Mouse (Mus musculus): ENCODE results near the gene Olfr434. TPM values are rescaled to one million over a fixed set of nuclear protein-coding genes. Genes with fewer than 3 reads are reported as not detected.
"Not testable (repeated sequence)": the region's sequence is repeated elsewhere in the genome, so short reads cannot be mapped to it uniquely, and the experiment has no call there.

Gene Olfr434
- polyA plus RNA-seq (2015; fragmentation: Nextera tagmentation; extraction: Ambion mirVana), result not detected in 2 replicates

- H3K27me3 ChIP-seq (ENCODE audit: control insufficient read depth, insufficient read depth, low read length); H3K4me2 ChIP-seq (ENCODE audit: low read depth, low read length); H3K36me3 ChIP-seq (ENCODE audit: control insufficient read depth, insufficient read depth); H3K27ac ChIP-seq (ENCODE audit: low read length); H3K4me1 ChIP-seq (ENCODE audit: control insufficient read depth, insufficient read depth, low read length); H3K4me3 ChIP-seq (ENCODE audit: low read length); H3K9me3 ChIP-seq (replicated peaks; ENCODE audit: control insufficient read depth, low read length); ATAC-seq (replicated peaks; ENCODE audit: extremely low read depth, insufficient read depth, low FRiP score); H3K9ac ChIP-seq (ENCODE audit: low read length): not testable (repeated sequence)
Observed at GRCm38 (mm10) chr6:43212873-43213272, at the start of gene Olfr434. Olfr434 (plus strand) TSS chr6:43213021.

- Histone ChIP-seq H3K36me3 (ENCODE audit: control insufficient read depth, insufficient read depth) (no peaks in the 10 kb centered on the region), H3K9ac (ENCODE audit: low read length) (no peak overlapping the region), H3K27ac (ENCODE audit: low read length) (no peak overlapping the region), H3K4me3 (ENCODE audit: low read length) (no peak overlapping the region), H3K9me3 (replicated peaks; ENCODE audit: control insufficient read depth, low read length) (no peaks in the 10 kb centered on the region), H3K4me1 (ENCODE audit: control insufficient read depth, insufficient read depth, low read length) (no peaks in the 10 kb centered on the region), H3K27me3 (ENCODE audit: control insufficient read depth, insufficient read depth, low read length) (no peaks in the 10 kb centered on the region), H3K4me2 (ENCODE audit: low read depth, low read length) (no peak overlapping the region)
- ATAC-seq (replicated peaks; ENCODE audit: extremely low read depth, insufficient read depth, low FRiP score), result no peak
- WGBS, result 88% methylated on average over 4 of the region's 4 CpGs
Observed at GRCm38 (mm10) chr6:43167246-43167645, 45.6 kb upstream of the Olfr434 start.

- H3K9me3 ChIP-seq (replicated peaks; ENCODE audit: control insufficient read depth, low read length), result no peaks in the 10 kb centered on the region
- no peak for ATAC-seq (replicated peaks; ENCODE audit: extremely low read depth, insufficient read depth, low FRiP score)
- no peak within 1 kb of the TSS for H3K27ac ChIP-seq (ENCODE audit: low read length)
- no peaks in the 10 kb centered on the region for H3K36me3 ChIP-seq (ENCODE audit: control insufficient read depth, insufficient read depth)
- no peaks in the 10 kb centered on the region for H3K4me1 ChIP-seq (ENCODE audit: control insufficient read depth, insufficient read depth, low read length)
- WGBS, result 58% methylated on average over 4 of the region's 4 CpGs
- H3K4me2 ChIP-seq (ENCODE audit: low read depth, low read length), result no peak within 1 kb of the TSS
- H3K27me3 ChIP-seq (ENCODE audit: control insufficient read depth, insufficient read depth, low read length), result no peaks in the 10 kb centered on the region
- H3K4me3 ChIP-seq (ENCODE audit: low read length), result no peak within 1 kb of the TSS
- no peak within 1 kb of the TSS for H3K9ac ChIP-seq (ENCODE audit: low read length)
Observed at GRCm38 (mm10) chr6:43171840-43172239, 41.0 kb upstream of the Olfr434 start, which contains the start of gene Olfr13. Olfr13 (plus strand) TSS chr6:43172140.

- H3K36me3 ChIP-seq (ENCODE audit: control insufficient read depth, insufficient read depth), result no peaks in the 10 kb centered on the region
- no peak overlapping the region for H3K4me2 ChIP-seq (ENCODE audit: low read depth, low read length)
- no peak overlapping the region for H3K4me3 ChIP-seq (ENCODE audit: low read length)
- no peaks in the 10 kb centered on the region for H3K4me1 ChIP-seq (ENCODE audit: control insufficient read depth, insufficient read depth, low read length)
- no peaks in the 10 kb centered on the region for H3K9me3 ChIP-seq (replicated peaks; ENCODE audit: control insufficient read depth, low read length)
- no peak overlapping the region for H3K27ac ChIP-seq (ENCODE audit: low read length)
- no peak overlapping the region for H3K9ac ChIP-seq (ENCODE audit: low read length)
- H3K27me3 ChIP-seq (ENCODE audit: control insufficient read depth, insufficient read depth, low read length), result no peaks in the 10 kb centered on the region
- no peak for ATAC-seq (replicated peaks; ENCODE audit: extremely low read depth, insufficient read depth, low FRiP score)
- WGBS, result 66% methylated on average over 1 of the region's 1 CpGs
Observed at GRCm38 (mm10) chr6:43178129-43178528, 34.7 kb upstream of the Olfr434 start.

GRCm38 (mm10) chr6:43178584-43179501 lies 34.0 kb upstream of the Olfr434 start:
- H3K27ac ChIP-seq (ENCODE audit: low read length), result no peak overlapping the region
- no peak overlapping the region for H3K9ac ChIP-seq (ENCODE audit: low read length)
- no peaks in the 10 kb centered on the region for H3K4me1 ChIP-seq (ENCODE audit: control insufficient read depth, insufficient read depth, low read length)
- H3K27me3 ChIP-seq (ENCODE audit: control insufficient read depth, insufficient read depth, low read length), result no peaks in the 10 kb centered on the region
- 57% methylated on average over 6 of the region's 6 CpGs for WGBS
- H3K36me3 ChIP-seq (ENCODE audit: control insufficient read depth, insufficient read depth), result no peaks in the 10 kb centered on the region
- H3K4me3 ChIP-seq (ENCODE audit: low read length), result no peak overlapping the region
- no peak overlapping the region for H3K4me2 ChIP-seq (ENCODE audit: low read depth, low read length)
- H3K9me3 ChIP-seq (replicated peaks; ENCODE audit: control insufficient read depth, low read length), result no peaks in the 10 kb centered on the region
- ATAC-seq (replicated peaks; ENCODE audit: extremely low read depth, insufficient read depth, low FRiP score), result no peak

GRCm38 (mm10) chr6:43190986-43191385 lies 21.8 kb upstream of the Olfr434 start:
- no peak overlapping the region for H3K4me3 ChIP-seq (ENCODE audit: low read length)
- no peaks in the 10 kb centered on the region for H3K36me3 ChIP-seq (ENCODE audit: control insufficient read depth, insufficient read depth)
- no peaks in the 10 kb centered on the region for H3K27me3 ChIP-seq (ENCODE audit: control insufficient read depth, insufficient read depth, low read length)
- H3K4me1 ChIP-seq (ENCODE audit: control insufficient read depth, insufficient read depth, low read length), result no peaks in the 10 kb centered on the region
- 76% methylated on average over 3 of the region's 3 CpGs for WGBS
- no peak overlapping the region for H3K27ac ChIP-seq (ENCODE audit: low read length)
- no peak overlapping the region for H3K4me2 ChIP-seq (ENCODE audit: low read depth, low read length)
- ATAC-seq (replicated peaks; ENCODE audit: extremely low read depth, insufficient read depth, low FRiP score), result no peak
- no peaks in the 10 kb centered on the region for H3K9me3 ChIP-seq (replicated peaks; ENCODE audit: control insufficient read depth, low read length)
- H3K9ac ChIP-seq (ENCODE audit: low read length), result no peak overlapping the region

GRCm38 (mm10) chr6:43196781-43197180 lies 16.0 kb upstream of the Olfr434 start, which contains the start of gene Olfr435:
Olfr435 (plus strand) TSS chr6:43197146.
- no peak for ATAC-seq (replicated peaks; ENCODE audit: extremely low read depth, insufficient read depth, low FRiP score)
- no peak within 1 kb of the TSS for H3K27ac ChIP-seq (ENCODE audit: low read length)

GRCm38 (mm10) chr6:43198094-43198493 lies 14.7 kb upstream of the Olfr434 start:
- H3K4me3 ChIP-seq (ENCODE audit: low read length), result no peak overlapping the region
- H3K27ac ChIP-seq (ENCODE audit: low read length), result no peak overlapping the region
- no peaks in the 10 kb centered on the region for H3K36me3 ChIP-seq (ENCODE audit: control insufficient read depth, insufficient read depth)
- no peaks in the 10 kb centered on the region for H3K27me3 ChIP-seq (ENCODE audit: control insufficient read depth, insufficient read depth, low read length)
- ATAC-seq (replicated peaks; ENCODE audit: extremely low read depth, insufficient read depth, low FRiP score), result no peak
- no peaks in the 10 kb centered on the region for H3K4me1 ChIP-seq (ENCODE audit: control insufficient read depth, insufficient read depth, low read length)
- H3K4me2 ChIP-seq (ENCODE audit: low read depth, low read length), result no peak overlapping the region
- WGBS, result 49% methylated on average over 3 of the region's 3 CpGs
- no peak overlapping the region for H3K9ac ChIP-seq (ENCODE audit: low read length)
- no peaks in the 10 kb centered on the region for H3K9me3 ChIP-seq (replicated peaks; ENCODE audit: control insufficient read depth, low read length)

More at GRCm38 (mm10) chr6:43196781-43197180, 16.0 kb upstream of the Olfr434 start, which contains the start of gene Olfr435:
- Histone ChIP-seq H3K4me3 (ENCODE audit: low read length) (no peak within 1 kb of the TSS), H3K9me3 (replicated peaks; ENCODE audit: control insufficient read depth, low read length) (no peaks in the 10 kb centered on the region), H3K27me3 (ENCODE audit: control insufficient read depth, insufficient read depth, low read length) (no peaks in the 10 kb centered on the region), H3K36me3 (ENCODE audit: control insufficient read depth, insufficient read depth) (no peaks in the 10 kb centered on the region), H3K9ac (ENCODE audit: low read length) (no peak within 1 kb of the TSS), H3K4me1 (ENCODE audit: control insufficient read depth, insufficient read depth, low read length) (no peaks in the 10 kb centered on the region), H3K4me2 (ENCODE audit: low read depth, low read length) (no peak within 1 kb of the TSS)

GRCm38 (mm10) chr6:43202786-43203185 lies 10.0 kb upstream of the Olfr434 start:
- Histone ChIP-seq H3K9ac (ENCODE audit: low read length) (no peak overlapping the region), H3K36me3 (ENCODE audit: control insufficient read depth, insufficient read depth) (no peaks in the 10 kb centered on the region), H3K9me3 (replicated peaks; ENCODE audit: control insufficient read depth, low read length) (no peaks in the 10 kb centered on the region), H3K4me3 (ENCODE audit: low read length) (no peak overlapping the region), H3K4me2 (ENCODE audit: low read depth, low read length) (no peak overlapping the region), H3K27ac (ENCODE audit: low read length) (no peak overlapping the region), H3K4me1 (ENCODE audit: control insufficient read depth, insufficient read depth, low read length) (no peaks in the 10 kb centered on the region), H3K27me3 (ENCODE audit: control insufficient read depth, insufficient read depth, low read length) (no peaks in the 10 kb centered on the region)
- no peak for ATAC-seq (replicated peaks; ENCODE audit: extremely low read depth, insufficient read depth, low FRiP score)
